Mouse (Mus musculus) hindbrain, embryonic 11.5 days (tissue): ENCODE measurements at regions not wholly inside any gene's neighbourhood (a gene's known extent, or its start where the extent isn't known, plus 50 kb on each side); places are given as distances from the start of the nearest gene placed in this dataset.

Experiments
- ATAC-seq: fragments of 200-750 bp; cut with Nextera tagmentation; 2 replicates; pipeline ENCODE4 v1.8.0; 2017; ENCODE audit warnings: mild to moderate bottlenecking, moderate TSS enrichment, moderate library complexity; ENCODE audit not compliant: low FRiP score
- DNase-seq: peaks from one replicate; pipeline ENCODE4 v3.0.0-alpha.2; 2015; ENCODE audit warnings: low spot score
- H3K27ac ChIP-seq: fragments of 300-500 bp; sonication (generic); 2 replicates; pipeline ENCODE4 v1.5.1; 2014; ENCODE audit warnings: mild to moderate bottlenecking, low read depth, low read length
- H3K27me3 ChIP-seq: fragments of 300-500 bp; sonication (generic); 2 replicates; pipeline ENCODE4 v1.6.1; 2014; ENCODE audit warnings: mild to moderate bottlenecking, low read length, moderate library complexity, mixed read lengths; ENCODE audit not compliant: control insufficient read depth, insufficient read depth
- H3K36me3 ChIP-seq: fragments of 300-500 bp; sonication (generic); 2 replicates; pipeline ENCODE4 v1.6.1; 2014; ENCODE audit warnings: mild to moderate bottlenecking, low read length, moderate library complexity, mixed read lengths; ENCODE audit not compliant: control insufficient read depth, insufficient read depth
- H3K4me1 ChIP-seq: fragments of 300-500 bp; sonication (generic); replicated peaks from 2 replicates; pipeline ENCODE4 v1.6.1; 2014; ENCODE audit warnings: low read length, mixed read lengths; ENCODE audit not compliant: control insufficient read depth, insufficient read depth
- H3K4me2 ChIP-seq: fragments of 300-500 bp; sonication (generic); replicated peaks from 2 replicates; pipeline ENCODE4 v1.6.1; 2014; ENCODE audit warnings: mild to moderate bottlenecking, low read depth, low read length
- H3K4me3 ChIP-seq: fragments of 300-500 bp; sonication (generic); 2 replicates; pipeline ENCODE4 v1.5.1; 2014; ENCODE audit warnings: low read depth, low read length
- H3K9ac ChIP-seq: fragments of 300-500 bp; sonication (generic); 2 replicates; pipeline ENCODE4 v1.6.1; 2014; ENCODE audit warnings: low read depth, low read length
- H3K9me3 ChIP-seq: fragments of 300-500 bp; sonication (generic); 2 replicates; pipeline ENCODE4 v1.6.1; 2016; ENCODE audit warnings: low read length; ENCODE audit not compliant: control insufficient read depth
- WGBS: fragments of 180-500 bp; shearing (Covaris S2); extraction: QIAGEN DNeasy Blood & Tissue Kit; methylation state at CpG from one replicate; pipeline ENCODE4 v1.1.7; 2014; 5-methylcytosine and 5-hydroxymethylcytosine counted together

GRCm38 (mm10) chr16:92007351-92007750 lies 50.7 kb upstream of the Mrps6 start:
- Histone ChIP-seq H3K4me3 (no peak overlapping the region), H3K27me3 (no peaks in the 10 kb centered on the region), H3K4me2 (no peak overlapping the region), H3K36me3 (no peaks in the 10 kb centered on the region), H3K4me1 (no peaks in the 10 kb centered on the region), H3K9me3 (no peaks in the 10 kb centered on the region), H3K9ac (no peak overlapping the region), H3K27ac (no peak overlapping the region)
- 88% methylated on average over 5 of the region's 5 CpGs for WGBS
- ATAC-seq (no peak), DNase-seq (no peak)
